Comparison of ENCODE assay signal across 8 mouse cellular contexts in genomic region chr10:119454106-119454667, GRCm38 (mm10). TPM values are rescaled to one million over a fixed set of nuclear protein-coding genes. Genes with fewer than 3 reads are reported as not detected.
DNase-seq lines count a peak whose midpoint lies in the region; ATAC-seq lines count a peak whose summit lies in the region.

No protein-coding gene starts in this region.

- DNase-seq in layer of hippocampus, postnatal 25 days (ENCODE audit: extremely low spot score in 1 of 2, low spot score in 1 of 2) = peak; percentile 8 to 24
- no peak for DNase-seq in layer of hippocampus, adult 9-11 months
- peak; percentile 26 to 46 for DNase-seq in adrenal gland, postnatal 36 days

- peak overlapping the region; percentile 66 for H3K27ac ChIP-seq in embryonic facial prominence, embryonic 15.5 days (replicated peaks)
- H3K27ac ChIP-seq in hindbrain, embryonic 15.5 days (replicated peaks) = peak overlapping the region; percentile 87
- H3K27ac ChIP-seq in limb, embryonic 15.5 days = peak overlapping the region; percentile 71; the same call in 1 of the 2 replicates
- H3K27ac ChIP-seq in neural tube, embryonic 12.5 days = peak overlapping the region; percentile 81

- H3K9ac ChIP-seq in embryonic facial prominence, embryonic 15.5 days = peak overlapping the region; percentile 62
- peak overlapping the region; percentile 78 for H3K9ac ChIP-seq in hindbrain, embryonic 15.5 days
- H3K9ac ChIP-seq in limb, embryonic 15.5 days = peak overlapping the region; percentile 64
- peak overlapping the region; percentile 84 for H3K9ac ChIP-seq in neural tube, embryonic 12.5 days

- peak overlapping the region; percentile 97 for H3K4me2 ChIP-seq in embryonic facial prominence, embryonic 15.5 days (replicated peaks)
- peak overlapping the region; percentile 97 for H3K4me2 ChIP-seq in hindbrain, embryonic 15.5 days
- H3K4me2 ChIP-seq in limb, embryonic 15.5 days = peak overlapping the region; percentile 99
- H3K4me2 ChIP-seq in neural tube, embryonic 12.5 days (replicated peaks) = peak overlapping the region; percentile 94

- no peaks in the 10 kb centered on the region for H3K36me3 ChIP-seq in embryonic facial prominence, embryonic 15.5 days
- H3K36me3 ChIP-seq in hindbrain, embryonic 15.5 days = no peaks in the 10 kb centered on the region
- no peaks in the 10 kb centered on the region for H3K36me3 ChIP-seq in limb, embryonic 15.5 days
- H3K36me3 ChIP-seq in neural tube, embryonic 12.5 days = no peaks in the 10 kb centered on the region

- H3K27me3 ChIP-seq in embryonic facial prominence, embryonic 15.5 days = 0 out of 2 replicates have a peak, but pooled peaks cover 3% of the 10 kb centered on the region
- no peaks in the 10 kb centered on the region for H3K27me3 ChIP-seq in hindbrain, embryonic 15.5 days
- peaks cover 7% of the 10 kb centered on the region; the same call in 1 of the 2 replicates for H3K27me3 ChIP-seq in limb, embryonic 15.5 days
- no peaks in the 10 kb centered on the region for H3K27me3 ChIP-seq in neural tube, embryonic 12.5 days (replicated peaks)

- peak overlapping the region; percentile 71 for H3K4me3 ChIP-seq in embryonic facial prominence, embryonic 15.5 days (replicated peaks)
- peak overlapping the region; percentile 90 for H3K4me3 ChIP-seq in hindbrain, embryonic 15.5 days
- peak overlapping the region; percentile 72 for H3K4me3 ChIP-seq in limb, embryonic 15.5 days
- peak overlapping the region; percentile 67 for H3K4me3 ChIP-seq in neural tube, embryonic 12.5 days

- H3K9me3 ChIP-seq in embryonic facial prominence, embryonic 15.5 days (replicated peaks) = no peaks in the 10 kb centered on the region
- H3K9me3 ChIP-seq in hindbrain, embryonic 15.5 days = no peaks in the 10 kb centered on the region
- no peaks in the 10 kb centered on the region for H3K9me3 ChIP-seq in limb, embryonic 15.5 days
- H3K9me3 ChIP-seq in neural tube, embryonic 12.5 days = no peaks in the 10 kb centered on the region

- ATAC-seq in embryonic facial prominence, embryonic 15.5 days (ENCODE audit: insufficient number of reproducible peaks, low FRiP score, low TSS enrichment, low read depth) = peak; percentile 75
- ATAC-seq in hindbrain, embryonic 15.5 days (ENCODE audit: low FRiP score, low read depth) = peak; percentile 72
- peak; percentile 35; the same call in 1 of the 2 replicates for ATAC-seq in limb, embryonic 15.5 days (ENCODE audit: insufficient number of reproducible peaks, low FRiP score, low TSS enrichment, low read depth)
- peak; percentile 79 for ATAC-seq in neural tube, embryonic 12.5 days (ENCODE audit: low FRiP score, low read depth)
- ATAC-seq in inflammation-experienced regulatory T-cells, adult 6 months = no peak

- H3K4me1 ChIP-seq in embryonic facial prominence, embryonic 15.5 days = peaks cover 21% of the 10 kb centered on the region; the same call in 1 of the 2 replicates
- H3K4me1 ChIP-seq in hindbrain, embryonic 15.5 days (replicated peaks) = peaks cover 25% of the 10 kb centered on the region
- H3K4me1 ChIP-seq in limb, embryonic 15.5 days = peaks cover 20% of the 10 kb centered on the region
- H3K4me1 ChIP-seq in neural tube, embryonic 12.5 days = peaks cover 15% of the 10 kb centered on the region

- WGBS in embryonic facial prominence, embryonic 15.5 days = under 1% methylated on average over 50 of the region's 57 CpGs
- 0% methylated on average over 49 of the region's 57 CpGs for WGBS in hindbrain, embryonic 15.5 days
- under 1% methylated on average over 44 of the region's 57 CpGs for WGBS in limb, embryonic 15.5 days
- under 1% methylated on average over 57 of the region's 57 CpGs for WGBS in neural tube, embryonic 12.5 days

RNA-seq across cellular contexts. Expression of gene Grip1, which starts 0.6 kb away (rescaled TPM):
- total RNA-seq in layer of hippocampus, postnatal 25 days (2021) = 10 to 100 TPM; 29.4 to 29.5 TPM
- under 1 TPM; 0.53 to 0.79 TPM for total RNA-seq in adrenal gland, postnatal 36 days (2021)
- 4.2 and 4.8 TPM in 2 replicates for polyA plus RNA-seq in embryonic facial prominence, embryonic 15.5 days (2015; fragmentation: Nextera tagmentation; extraction: Ambion mirVana)
- 15.7 and 17.3 TPM in 2 replicates for polyA plus RNA-seq in hindbrain, embryonic 15.5 days (2015; fragmentation: Nextera tagmentation; extraction: Ambion mirVana)
- 2.3 and 3.1 TPM in 2 replicates for polyA plus RNA-seq in limb, embryonic 15.5 days (2015; fragmentation: Nextera tagmentation; extraction: Ambion mirVana)
- polyA plus RNA-seq in neural tube, embryonic 12.5 days (2016; fragmentation: Nextera tagmentation; extraction: Ambion mirVana) = 17.0 and 20.3 TPM in 2 replicates
- polyA plus RNA-seq in inflammation-experienced regulatory T-cells, adult 6 months (2017; shearing (Covaris generic)) = under 1 TPM in 1 of 3 experiments, not detected in 2; 0.11 TPM
